Mouse (Mus musculus) cerebellum, adult (tissue): ENCODE data around the gene Arhgef33.

Experiments
- ATAC-seq: cut with Nextera tagmentation; 2 replicates; pipeline ENCODE4 v1.9.2; 2017; ENCODE audit warnings: mild to moderate bottlenecking, moderate library complexity, mixed read lengths; ENCODE audit not compliant: insufficient number of reproducible peaks, low FRiP score, low TSS enrichment

Gene Arhgef33

GRCm38 (mm10) chr17:80431997-80432396, 124.8 kb downstream of the Arhgef33 start:
- ATAC-seq, result no peak

DNA sequence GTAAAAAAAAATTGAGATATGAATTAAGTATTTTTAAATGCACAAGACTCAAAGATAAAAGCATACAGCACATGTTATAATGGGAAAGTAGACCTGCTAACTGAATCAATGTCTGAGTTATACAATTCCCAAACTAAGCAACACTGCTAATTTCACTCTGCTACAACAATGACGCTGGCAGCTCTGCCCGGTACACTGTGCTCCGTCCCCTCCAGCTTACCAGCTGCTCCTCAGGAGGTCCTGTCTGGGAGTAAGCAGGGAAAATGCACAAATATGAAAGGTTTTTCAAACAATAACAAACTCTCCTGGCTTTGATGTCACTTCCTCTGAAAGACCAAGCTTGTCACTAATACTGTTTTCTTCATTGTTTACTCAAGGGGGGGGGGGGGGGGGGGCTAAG, 127.2 kb downstream of the Arhgef33 start:
- no peak for ATAC-seq

GRCm38 (mm10) chr17:80435680-80436079, 128.5 kb downstream of the Arhgef33 start:
- ATAC-seq, result no peak

DNA sequence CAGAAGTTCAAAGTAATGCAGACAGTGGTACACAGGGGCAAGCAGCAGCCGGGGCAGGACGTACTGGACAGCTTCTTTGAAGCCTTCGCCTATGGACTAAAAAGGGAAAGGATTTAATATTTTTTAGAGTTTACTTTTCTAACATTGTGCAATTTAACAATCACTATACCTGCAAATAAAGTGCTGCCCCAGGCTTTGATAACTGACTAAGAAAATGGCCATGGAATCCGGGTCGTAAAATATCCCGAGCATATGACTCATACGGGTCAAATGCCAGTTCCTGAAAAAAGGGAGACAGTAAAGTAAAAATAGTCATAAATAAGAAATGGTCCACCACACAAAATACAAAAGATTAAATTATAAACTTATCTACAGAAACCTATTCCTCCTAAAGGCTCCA, 138.2 kb downstream of the Arhgef33 start:
- ATAC-seq, result no peak

- no peak for ATAC-seq
Observed at GRCm38 (mm10) chr17:80446470-80446869, 139.3 kb downstream of the Arhgef33 start.
